Mouse (Mus musculus): ENCODE results near the gene Serpinb2.

Serpinb2 gene

DNA sequence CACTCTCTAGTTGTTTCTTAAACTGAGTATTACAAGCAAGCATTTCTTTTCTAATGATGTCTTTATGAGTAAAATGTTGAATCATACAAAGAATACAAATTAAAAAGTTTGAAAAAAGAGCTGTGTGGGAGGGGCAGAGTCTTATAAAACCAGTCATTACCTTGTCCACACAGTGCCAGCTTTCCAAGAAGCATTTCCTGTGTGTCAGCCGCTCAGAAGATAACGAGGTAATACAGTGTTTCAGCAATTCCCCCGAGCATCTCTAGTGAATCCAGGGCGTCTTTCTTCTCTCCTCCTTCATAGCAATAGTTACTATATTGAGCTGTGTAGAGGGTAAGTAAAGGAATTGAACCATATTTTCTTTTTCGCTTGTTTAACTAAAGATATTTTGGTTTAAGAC, at the start of gene Serpinb2:
Serpinb2 (plus strand) TSS at position 172 of the 400 bp plus-strand sequence.
- POLR2A ChIA-PET, result no interaction called here
- CTCF ChIA-PET, result no interaction called here

DNA sequence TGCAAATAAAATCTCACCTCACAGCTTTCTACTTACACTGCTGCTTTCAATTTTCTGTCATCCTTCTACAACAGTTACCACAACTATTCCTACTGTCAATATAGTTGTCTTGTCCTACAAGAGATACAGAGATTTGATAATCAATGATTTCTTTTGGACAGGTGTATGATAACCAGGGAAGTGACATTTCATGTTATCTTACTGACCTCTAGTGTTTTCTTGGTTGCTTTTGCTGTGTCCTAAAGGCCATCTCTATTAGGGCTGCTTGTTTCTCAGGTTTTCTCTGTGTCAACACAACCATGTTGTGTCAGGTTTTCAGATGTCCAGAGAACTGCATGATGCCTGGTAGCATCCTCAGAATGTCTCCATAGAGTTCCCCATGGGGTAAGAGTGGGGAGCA, 31.3 kb upstream of the Serpinb2 start:
- CTCF ChIA-PET, result no interaction called here

DNA sequence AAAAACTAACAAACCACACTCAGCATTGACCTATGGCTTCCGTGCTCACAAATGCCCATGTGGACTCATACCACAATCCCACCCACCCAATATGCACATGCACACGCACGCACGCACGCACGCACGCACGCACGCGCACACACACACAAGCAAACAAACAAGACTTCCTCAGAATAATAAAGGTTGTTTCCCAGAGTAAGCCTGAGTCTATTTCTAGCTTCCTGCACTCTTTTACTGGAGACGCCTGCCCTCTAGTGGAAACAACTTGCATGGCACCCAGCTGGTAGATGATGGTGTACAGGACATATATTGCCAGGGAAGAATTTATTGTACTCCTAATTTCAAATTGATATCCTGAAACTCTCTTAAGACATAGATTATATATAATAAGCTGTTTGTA, 29.8 kb upstream of the Serpinb2 start:
- ChIA-PET POLR2A (no interaction called here), CTCF (interaction anchor here (0.6 to 1.9 kb wide), 10 partner anchors 16 to 580 kb away, joined by 3 to 14 read pairs (median 4); no protein-coding TSS in a partner anchor)

More for the DNA sequence above, 31.3 kb upstream of the Serpinb2 start:
- POLR2A ChIA-PET, result no interaction called here

- ChIA-PET POLR2A (no interaction called here), CTCF (no interaction called here)
Measured at GRCm38 (mm10) chr1:107489577-107489976, 21.6 kb upstream of the Serpinb2 start.

- CTCF ChIA-PET, result no interaction called here
Measured at GRCm38 (mm10) chr1:107496789-107497188, 14.4 kb upstream of the Serpinb2 start.

DNA sequence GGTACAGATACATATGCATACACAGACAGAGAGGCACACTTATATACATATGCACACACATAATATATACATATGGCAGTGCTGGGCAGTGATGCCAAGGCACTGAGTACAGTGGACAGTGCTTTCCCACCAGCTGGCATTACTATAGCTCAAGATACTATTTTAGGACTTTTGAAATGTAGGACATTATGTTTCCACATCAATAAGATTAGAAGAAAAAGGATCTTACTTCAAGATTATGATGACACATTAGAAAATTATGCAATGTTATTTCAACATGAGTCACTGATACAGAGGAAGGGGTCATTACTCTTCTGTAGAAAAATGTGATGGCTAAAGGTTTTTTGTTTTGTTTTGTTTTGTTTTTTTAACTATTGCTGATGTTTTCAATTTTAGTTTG, 9.2 kb upstream of the Serpinb2 start:
- ChIA-PET POLR2A (no interaction called here), CTCF (no interaction called here)

More at GRCm38 (mm10) chr1:107496789-107497188, 14.4 kb upstream of the Serpinb2 start:
- POLR2A ChIA-PET, result no interaction called here

DNA sequence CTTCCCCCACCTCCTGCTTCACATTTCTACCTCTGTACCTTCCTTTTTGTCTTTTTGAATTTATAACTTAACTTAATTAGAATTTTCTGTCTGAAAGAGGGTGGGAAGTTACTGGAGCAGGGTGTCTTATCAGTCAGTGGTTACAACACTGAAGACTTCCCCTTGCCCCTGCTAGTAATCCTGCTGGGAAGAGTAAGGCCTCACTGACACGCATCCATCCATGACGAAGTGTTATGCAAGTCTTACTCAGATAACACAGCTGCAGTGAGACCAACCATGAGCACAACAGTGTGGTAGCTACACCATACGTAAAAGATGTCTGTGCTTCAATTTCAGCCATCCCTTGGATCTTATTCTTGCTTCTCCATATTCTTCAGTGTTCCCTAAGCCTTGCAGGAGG, 7.9 kb upstream of the Serpinb2 start:
- CTCF ChIA-PET, result no interaction called here
- POLR2A ChIA-PET, result no interaction called here

- CTCF ChIA-PET, result no interaction called here
- POLR2A ChIA-PET, result no interaction called here
Measured at GRCm38 (mm10) chr1:107505898-107506562, 5.2 kb upstream of the Serpinb2 start.

GRCm38 (mm10) chr1:107512194-107513138, 1.2 kb downstream of the Serpinb2 start:
- POLR2A ChIA-PET, result no interaction called here
- CTCF ChIA-PET, result no interaction called here

DNA sequence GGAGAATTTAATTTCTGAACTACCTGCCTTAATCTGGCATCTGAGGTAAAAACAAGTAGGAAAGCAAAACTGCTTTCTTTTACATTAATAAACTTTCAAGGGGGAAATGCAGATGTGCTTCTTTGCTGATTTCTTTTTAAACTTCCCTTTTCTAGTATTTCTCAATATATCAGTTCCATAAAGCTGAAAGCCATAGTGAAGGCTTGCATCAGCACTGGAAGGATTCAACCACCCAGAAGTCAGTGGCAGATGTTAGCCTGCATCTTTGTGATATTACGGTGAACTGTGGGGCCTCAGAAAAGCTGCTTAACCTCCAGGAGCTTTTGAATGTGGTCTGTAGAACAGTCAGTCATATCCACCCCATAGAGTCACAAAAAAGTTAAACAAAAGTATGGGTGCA, 2.3 kb downstream of the Serpinb2 start:
- ChIA-PET CTCF (no interaction called here), POLR2A (no interaction called here)

DNA sequence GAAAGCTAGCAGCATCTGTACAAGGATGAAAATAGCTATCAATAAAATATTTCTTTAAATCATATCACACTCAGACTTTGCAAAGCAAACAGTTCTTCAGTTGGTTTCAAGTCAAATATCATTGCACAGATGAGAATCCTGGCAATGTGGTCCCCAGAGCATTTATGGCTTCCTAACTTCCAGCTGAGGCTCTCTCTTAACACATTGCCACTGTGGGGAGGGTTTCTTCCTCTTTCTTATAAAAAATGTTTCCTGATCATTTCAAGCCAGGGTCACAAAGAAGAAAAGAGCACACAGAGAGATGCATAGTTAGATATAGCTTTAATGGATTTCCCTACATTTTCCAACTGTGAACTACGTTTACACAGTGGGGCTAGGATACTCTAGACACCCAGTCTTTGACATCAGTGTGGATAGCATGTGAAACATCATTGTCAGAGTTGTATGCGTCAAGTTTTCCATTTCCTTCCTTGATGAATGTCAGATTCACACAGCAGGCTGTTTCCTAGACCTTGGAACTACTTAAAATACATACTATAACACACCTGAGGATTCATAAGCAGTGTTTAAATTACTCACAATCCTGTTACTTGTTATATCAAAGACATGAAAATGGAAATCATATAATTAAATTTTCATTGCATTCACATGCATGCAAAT, 4.7 kb downstream of the Serpinb2 start:
- ChIA-PET CTCF (no interaction called here), POLR2A (no interaction called here)

DNA sequence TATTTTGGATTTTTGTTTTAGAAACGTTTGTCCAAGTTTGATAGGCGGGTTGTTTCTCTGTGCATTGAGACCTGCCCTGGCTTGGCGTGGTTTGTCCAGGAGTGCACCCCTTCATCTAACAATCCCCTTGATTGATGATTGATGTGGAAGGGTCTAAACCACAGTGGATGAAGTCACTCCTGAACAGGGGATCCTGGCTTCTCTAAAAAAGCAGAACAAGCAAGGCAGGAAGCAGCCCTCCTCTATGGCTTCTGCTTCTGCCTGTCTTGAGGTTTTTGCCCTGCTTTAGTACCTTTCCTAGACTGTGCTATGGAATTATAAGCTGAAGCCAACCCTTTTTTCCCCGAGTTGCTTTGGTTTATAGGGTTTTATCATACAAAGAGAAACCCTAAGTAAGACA, 14.4 kb downstream of the Serpinb2 start:
- ChIA-PET CTCF (no interaction called here), POLR2A (no interaction called here)

GRCm38 (mm10) chr1:107528325-107529078, 17.3 kb downstream of the Serpinb2 start:
- CTCF ChIA-PET, result no interaction called here
- POLR2A ChIA-PET, result no interaction called here

DNA sequence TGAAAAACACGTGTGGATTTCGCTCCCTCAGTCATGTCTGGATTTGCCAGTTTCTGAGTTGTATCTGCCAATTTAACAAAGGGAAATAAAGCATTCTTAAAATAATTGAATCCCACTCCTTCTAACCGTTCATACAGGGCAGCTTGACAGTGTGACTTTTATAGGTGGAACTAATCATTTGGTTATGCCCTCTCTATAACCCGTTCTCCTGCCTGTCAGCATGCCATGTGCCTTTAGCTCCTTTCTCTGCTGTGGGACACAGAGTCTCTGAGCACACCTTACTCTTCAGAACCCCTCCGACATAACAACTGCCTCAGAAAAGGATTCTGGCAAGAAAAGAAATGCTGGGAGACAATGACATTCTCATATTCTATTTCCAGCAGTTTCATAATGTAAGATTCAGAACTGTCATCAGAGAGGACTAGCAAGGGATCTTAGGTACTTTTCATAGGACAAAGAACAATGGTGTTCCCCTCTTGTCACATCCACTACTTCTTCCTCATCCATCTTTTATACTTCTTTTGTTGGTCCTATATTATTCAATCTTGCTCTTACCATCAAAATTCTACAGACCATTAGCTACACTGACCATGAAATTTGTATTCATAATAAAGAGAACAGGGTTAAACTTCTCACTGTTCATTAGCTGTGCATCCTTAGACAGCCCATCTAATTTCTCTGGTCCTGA, 18.3 kb downstream of the Serpinb2 start:
- POLR2A ChIA-PET, result no interaction called here
- CTCF ChIA-PET, result no interaction called here

DNA sequence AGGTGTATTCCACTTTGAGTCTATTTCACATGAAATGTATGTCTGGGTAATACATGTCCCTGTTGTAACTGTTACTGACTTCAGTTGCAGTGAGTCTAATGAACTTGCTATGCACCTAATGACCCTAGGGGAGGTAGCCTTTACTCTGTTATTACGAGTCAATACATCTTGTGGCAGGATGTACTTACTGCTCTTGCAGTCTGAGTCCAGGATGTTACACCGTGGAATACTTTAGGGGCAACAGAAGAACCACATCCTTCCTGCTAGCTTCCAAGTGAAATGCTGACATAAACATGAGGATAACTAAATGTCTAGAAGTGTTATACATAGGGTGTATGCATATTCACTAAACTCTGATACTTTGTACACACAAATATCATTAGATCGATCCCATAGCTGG, 22.5 kb downstream of the Serpinb2 start:
- POLR2A ChIA-PET, result no interaction called here

DNA sequence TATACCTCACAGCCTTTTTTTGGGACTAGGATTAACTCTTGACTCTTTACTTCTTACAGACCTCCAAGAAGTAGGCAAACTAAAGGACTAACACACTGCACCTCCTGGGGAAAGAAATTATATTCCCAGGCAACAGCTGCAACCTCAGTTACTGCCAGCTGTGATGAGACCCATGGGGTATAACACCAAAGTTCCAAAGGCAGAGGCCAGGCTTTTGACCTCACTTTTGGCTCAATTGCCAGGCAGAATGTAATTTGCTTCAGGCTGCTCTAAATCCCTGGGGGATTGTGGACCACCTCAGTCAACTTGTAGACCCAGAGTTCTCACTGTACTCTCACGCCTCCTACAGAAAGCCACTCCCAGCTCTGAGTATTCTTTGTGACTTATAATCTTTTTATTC, 26.2 kb downstream of the Serpinb2 start:
- ChIA-PET POLR2A (no interaction called here), CTCF (no interaction called here)

More for the DNA sequence above, 22.5 kb downstream of the Serpinb2 start:
- CTCF ChIA-PET, result no interaction called here

- CTCF ChIA-PET, result no interaction called here
- POLR2A ChIA-PET, result no interaction called here
Measured at GRCm38 (mm10) chr1:107559494-107559893, 48.3 kb downstream of the Serpinb2 start.

GRCm38 (mm10) chr1:107562110-107562509, 50.9 kb downstream of the Serpinb2 start:
- CTCF ChIA-PET, result no interaction called here
- POLR2A ChIA-PET, result no interaction called here

- ChIA-PET CTCF (interaction anchor here in 2 of 4 experiments (0.6 to 0.7 kb wide), 4 partner anchors 42 to 495 kb away, joined by 3 to 9 read pairs (median 4); no protein-coding TSS in a partner anchor), POLR2A (no interaction called here)
Measured at GRCm38 (mm10) chr1:107565644-107566043, 54.4 kb downstream of the Serpinb2 start.

DNA sequence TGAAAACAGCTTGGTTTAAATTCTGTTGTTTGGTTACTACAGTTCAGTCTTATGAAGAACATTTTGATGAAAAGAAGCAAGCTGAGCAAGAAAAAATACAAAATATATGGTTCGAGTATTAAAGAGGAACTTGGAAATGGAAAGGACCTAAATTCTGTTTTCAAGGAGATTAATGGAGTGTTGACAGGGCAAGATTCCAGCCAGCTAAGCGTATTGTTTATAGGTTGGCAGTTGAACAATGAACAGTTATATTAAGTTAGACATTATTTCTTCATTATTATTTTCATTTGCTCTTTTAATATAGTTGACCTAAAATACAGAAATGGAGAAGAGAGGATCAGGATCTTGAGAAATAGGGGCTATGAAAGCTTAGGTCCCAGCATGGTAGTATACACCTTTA, 64.9 kb downstream of the Serpinb2 start:
- POLR2A ChIA-PET, result no interaction called here
- CTCF ChIA-PET, result no interaction called here

Data from embryonic stem cell, embryonic (primary cell).